Mouse (Mus musculus) forebrain, embryonic 10.5 days (tissue): ENCODE data around the gene Metrn. TPM values are rescaled to one million over a fixed set of nuclear protein-coding genes. Genes with fewer than 3 reads are reported as not detected.

Source experiments
- DNase-seq: peaks from one replicate; pipeline ENCODE4 v3.0.0-alpha.2; 2017; ENCODE audit warnings: low spot score; ENCODE audit errors: extremely low spot score
- H3K27ac ChIP-seq: fragments of 300-500 bp; sonication (generic); 2 replicates; pipeline ENCODE4 v1.5.1; 2016; ENCODE audit warnings: mild to moderate bottlenecking
- H3K27me3 ChIP-seq: fragments of 300-500 bp; sonication (generic); 2 replicates; pipeline ENCODE4 v1.6.1; 2016; ENCODE audit warnings: mild to moderate bottlenecking; ENCODE audit not compliant: poor library complexity, severe bottlenecking
- H3K36me3 ChIP-seq: fragments of 300-500 bp; sonication (generic); replicated peaks from 2 replicates; pipeline ENCODE4 v1.6.1; 2016; ENCODE audit warnings: mild to moderate bottlenecking, moderate library complexity
- H3K4me1 ChIP-seq: fragments of 300-500 bp; sonication (generic); 2 replicates; pipeline ENCODE4 v1.6.1; 2016
- H3K4me3 ChIP-seq: fragments of 300-500 bp; sonication (generic); 2 replicates; pipeline ENCODE4 v1.5.1; 2016; ENCODE audit warnings: mild to moderate bottlenecking, moderate library complexity
- H3K9me3 ChIP-seq: fragments of 300-500 bp; sonication (generic); 2 replicates; pipeline ENCODE4 v1.6.1; 2016; ENCODE audit warnings: mild to moderate bottlenecking, moderate library complexity
- WGBS: fragments of 180-500 bp; shearing (Covaris S2); methylation state at CpG from one replicate; pipeline ENCODE4 v1.1.7; 2016; 5-methylcytosine and 5-hydroxymethylcytosine counted together
- polyA plus RNA-seq: library from polyadenylated mRNA; unstranded; fragments of >200 nt; fragmentation: Nextera tagmentation; extraction: Ambion mirVana; gene quantifications from 2 replicates; pipeline ENCODE4 v1.2.1, GENCODE M21; 2016

The Metrn gene
- polyA plus RNA-seq, 1 experiment from 2014 or later: 204 TPM

DNA sequence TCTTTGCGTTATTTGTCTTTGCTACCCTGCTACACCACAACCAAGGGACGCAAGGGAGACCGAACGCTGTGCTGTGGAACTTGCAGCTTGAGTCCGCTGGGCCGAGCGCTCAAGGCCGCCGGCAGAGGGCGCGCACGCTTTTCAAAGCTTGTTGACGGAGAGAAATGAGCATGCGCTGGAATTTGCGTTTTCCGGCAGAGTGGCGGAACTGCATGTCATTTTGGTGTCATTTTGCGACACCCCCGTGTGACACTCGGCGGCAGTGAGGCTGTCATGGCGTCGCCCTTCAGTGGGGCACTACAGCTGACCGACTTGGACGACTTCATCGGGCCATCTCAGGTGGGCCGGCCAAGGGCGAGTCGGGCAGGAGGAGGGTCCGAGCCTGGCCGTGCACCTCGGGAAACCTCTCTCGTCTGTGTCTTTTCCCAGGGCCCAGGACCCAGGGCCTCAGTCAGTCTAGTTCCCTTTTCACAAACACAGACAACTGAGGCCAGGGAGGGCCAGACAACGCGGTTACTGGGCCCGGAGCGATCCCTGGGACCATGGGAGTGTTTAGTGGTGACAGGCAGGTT, 23.3 kb downstream of the Metrn start, which contains the start of gene Narfl:
TSS of gene Narfl (plus strand) at position 228 of the 572 bp plus-strand sequence.
- Histone ChIP-seq H3K27me3 (peaks cover 13% of the 10 kb centered on the region), H3K27ac (peak within 1 kb of the TSS; percentile 75), H3K4me1 (peaks cover 19% of the 10 kb centered on the region), H3K4me3 (peak within 1 kb of the TSS; percentile 64), H3K36me3 (peaks cover 20% of the 10 kb centered on the region), H3K9me3 (no peaks in the 10 kb centered on the region)
- under 1% methylated on average over 37 of the region's 37 CpGs for WGBS
- DNase-seq: peak; percentile 98

DNA sequence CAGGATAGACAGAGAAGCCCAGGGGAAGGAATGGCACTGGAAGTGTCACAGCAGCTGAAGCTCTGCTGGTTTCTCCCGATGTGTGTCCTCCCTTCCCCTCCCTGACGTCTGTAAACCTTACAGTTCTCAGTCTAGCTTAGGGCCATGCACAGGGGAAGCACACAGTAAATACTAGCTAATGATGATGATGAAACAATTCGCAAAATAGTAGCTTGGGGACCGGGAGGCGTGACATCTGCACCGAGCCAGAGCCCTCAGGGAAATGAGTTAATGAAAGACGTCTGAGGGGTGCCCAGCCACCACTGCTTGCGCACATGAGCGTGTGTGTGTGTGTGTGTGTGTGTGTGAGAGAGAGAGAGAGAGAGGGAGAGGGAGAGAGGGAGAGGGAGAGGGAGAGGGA, 27.6 kb downstream of the Metrn start:
- 60% methylated on average over 9 of the region's 9 CpGs for WGBS
- no peak overlapping the region for H3K27ac ChIP-seq
- peaks cover 14% of the 10 kb centered on the region for H3K4me1 ChIP-seq

DNA sequence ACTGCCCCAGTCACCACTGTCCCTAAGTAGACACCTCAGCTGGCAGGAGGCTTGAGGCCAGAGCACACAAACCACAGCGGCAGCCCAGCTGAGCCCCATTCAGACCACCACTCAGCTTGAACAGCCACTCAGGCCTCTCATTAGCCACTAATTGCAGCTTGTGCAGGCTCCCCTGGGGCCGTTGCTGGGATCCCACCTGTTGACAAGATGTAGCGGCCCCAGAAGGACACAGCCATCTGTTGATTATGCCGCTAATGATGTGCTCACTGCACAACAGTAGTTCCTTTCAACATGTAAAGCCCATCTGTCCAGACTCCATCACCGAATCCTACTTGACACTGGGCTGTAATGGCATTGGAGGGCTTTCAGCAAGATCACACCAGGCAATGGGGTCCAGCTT, 31.1 kb downstream of the Metrn start:
- Histone ChIP-seq H3K27me3 (peaks cover 36% of the 10 kb centered on the region), H3K36me3 (no peaks in the 10 kb centered on the region), H3K4me1 (peaks cover 16% of the 10 kb centered on the region), H3K4me3 (no peak overlapping the region), H3K9me3 (no peaks in the 10 kb centered on the region), H3K27ac (no peak overlapping the region)
- DNase-seq: peak; percentile 46
- WGBS: 53% methylated on average over 5 of the region's 5 CpGs

More for the DNA sequence above, 27.6 kb downstream of the Metrn start:
- no peaks in the 10 kb centered on the region for H3K9me3 ChIP-seq
- H3K36me3 ChIP-seq: no peaks in the 10 kb centered on the region
- H3K27me3 ChIP-seq: peaks cover 36% of the 10 kb centered on the region
- DNase-seq: no peak
- no peak overlapping the region for H3K4me3 ChIP-seq

DNA sequence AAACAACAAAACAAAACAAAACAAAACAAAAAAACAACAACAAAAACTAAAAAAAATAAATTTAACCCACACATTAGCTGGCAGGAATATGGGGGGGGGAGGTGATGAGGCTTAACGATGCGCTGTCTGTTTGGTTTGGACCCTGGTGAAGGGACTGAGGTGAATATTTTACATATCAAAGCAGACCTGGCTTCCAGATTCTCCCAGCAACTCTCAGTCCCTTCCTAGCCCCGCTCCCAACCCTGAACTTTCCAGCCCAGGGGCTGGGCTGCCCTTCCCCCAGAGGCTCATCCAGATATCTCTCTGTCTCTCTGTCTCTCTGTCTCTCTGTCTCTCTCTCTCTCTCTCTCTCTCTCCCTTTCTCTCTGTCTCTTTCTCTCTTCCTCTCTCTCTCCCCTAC, 34.3 kb downstream of the Metrn start:
- H3K4me1 ChIP-seq: peaks cover 16% of the 10 kb centered on the region
- no peak for DNase-seq
- no peak overlapping the region for H3K4me3 ChIP-seq
- H3K36me3 ChIP-seq: no peaks in the 10 kb centered on the region
- WGBS: 53% methylated on average over 3 of the region's 3 CpGs
- H3K27me3 ChIP-seq: peaks cover 15% of the 10 kb centered on the region; the same call in 1 of the 2 replicates
- H3K27ac ChIP-seq: no peak overlapping the region
- no peaks in the 10 kb centered on the region for H3K9me3 ChIP-seq

DNA sequence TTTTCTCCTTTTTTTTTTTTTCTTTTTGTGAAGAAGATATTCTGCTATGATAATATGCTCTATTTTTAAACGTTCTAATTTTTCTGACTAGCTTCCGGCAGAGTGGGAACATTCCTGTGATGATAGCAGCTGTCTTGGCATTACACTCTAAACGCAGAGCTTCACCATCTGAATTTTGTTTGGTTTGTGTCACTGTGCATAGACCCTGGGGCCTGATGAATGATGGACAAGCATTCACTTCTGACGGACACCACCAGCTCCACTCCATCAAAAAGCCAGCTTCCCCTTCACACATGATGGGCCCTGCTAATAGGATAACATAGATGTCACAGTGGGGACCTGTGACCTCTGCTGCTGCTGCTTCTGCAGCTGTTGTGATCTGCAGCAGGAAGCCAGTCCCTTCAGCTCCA, 35.4 kb downstream of the Metrn start:
- no peak for DNase-seq
- H3K9me3 ChIP-seq: no peaks in the 10 kb centered on the region

DNA sequence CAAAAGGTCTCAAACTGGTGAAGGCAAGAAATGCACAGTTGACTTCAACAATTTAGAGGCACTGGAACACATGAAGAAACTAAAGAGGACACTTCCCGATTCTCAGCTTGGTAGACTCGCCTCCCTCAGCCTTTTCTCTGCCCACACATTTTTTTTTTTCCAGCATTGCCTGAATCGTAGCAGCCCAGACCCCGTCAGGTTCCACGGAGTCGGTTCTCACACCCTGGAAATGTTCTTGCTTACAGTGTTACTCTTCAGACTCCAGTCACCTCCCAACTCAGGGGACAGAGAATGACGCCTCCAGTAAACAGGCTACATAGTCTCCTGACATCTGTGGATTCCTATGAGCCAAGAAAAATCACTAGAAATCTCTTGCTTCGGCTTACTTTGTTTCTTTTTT, 36.8 kb downstream of the Metrn start:
- no peak overlapping the region for H3K27ac ChIP-seq
- 0 out of 2 replicates have a peak, but pooled peaks cover 3% of the 10 kb centered on the region for H3K27me3 ChIP-seq
- H3K36me3 ChIP-seq: no peaks in the 10 kb centered on the region
- H3K4me1 ChIP-seq: peaks cover 21% of the 10 kb centered on the region; the same call in 1 of the 2 replicates
- no peaks in the 10 kb centered on the region for H3K9me3 ChIP-seq
- WGBS: 82% methylated on average over 8 of the region's 8 CpGs
- H3K4me3 ChIP-seq: no peak overlapping the region
- DNase-seq: no peak

More for the DNA sequence above, 35.4 kb downstream of the Metrn start:
- Histone ChIP-seq H3K27ac (no peak overlapping the region), H3K4me1 (peaks cover 16% of the 10 kb centered on the region), H3K27me3 (peaks cover 5% of the 10 kb centered on the region; the same call in 1 of the 2 replicates), H3K4me3 (no peak overlapping the region), H3K36me3 (no peaks in the 10 kb centered on the region)
- 64% methylated on average over 4 of the region's 4 CpGs for WGBS

DNA sequence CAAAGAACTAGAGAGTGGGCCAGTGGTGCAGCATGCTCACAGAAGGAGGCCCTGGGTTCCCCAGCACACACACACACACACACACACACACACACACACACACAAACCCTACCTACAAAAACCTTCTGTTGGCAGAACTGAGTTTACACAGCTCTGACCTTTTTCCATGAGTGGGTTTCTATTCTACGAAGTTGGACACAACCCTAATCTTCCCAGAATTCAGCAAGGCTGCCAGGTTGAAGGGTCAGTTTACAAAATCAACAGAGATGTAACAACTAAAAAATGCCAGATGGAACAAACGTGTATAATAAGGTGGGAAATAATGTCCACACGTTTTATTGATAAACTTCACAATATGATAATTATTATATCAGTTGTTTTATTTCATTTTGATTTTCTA, 39.2 kb downstream of the Metrn start:
- Histone ChIP-seq H3K27ac (no peak overlapping the region), H3K4me1 (peaks cover 26% of the 10 kb centered on the region; the same call in 1 of the 2 replicates), H3K9me3 (no peaks in the 10 kb centered on the region), H3K27me3 (0 out of 2 replicates have a peak, but pooled peaks cover 7% of the 10 kb centered on the region), H3K4me3 (no peak overlapping the region), H3K36me3 (no peaks in the 10 kb centered on the region)
- WGBS: 77% methylated on average over 3 of the region's 3 CpGs
- no peak for DNase-seq

DNA sequence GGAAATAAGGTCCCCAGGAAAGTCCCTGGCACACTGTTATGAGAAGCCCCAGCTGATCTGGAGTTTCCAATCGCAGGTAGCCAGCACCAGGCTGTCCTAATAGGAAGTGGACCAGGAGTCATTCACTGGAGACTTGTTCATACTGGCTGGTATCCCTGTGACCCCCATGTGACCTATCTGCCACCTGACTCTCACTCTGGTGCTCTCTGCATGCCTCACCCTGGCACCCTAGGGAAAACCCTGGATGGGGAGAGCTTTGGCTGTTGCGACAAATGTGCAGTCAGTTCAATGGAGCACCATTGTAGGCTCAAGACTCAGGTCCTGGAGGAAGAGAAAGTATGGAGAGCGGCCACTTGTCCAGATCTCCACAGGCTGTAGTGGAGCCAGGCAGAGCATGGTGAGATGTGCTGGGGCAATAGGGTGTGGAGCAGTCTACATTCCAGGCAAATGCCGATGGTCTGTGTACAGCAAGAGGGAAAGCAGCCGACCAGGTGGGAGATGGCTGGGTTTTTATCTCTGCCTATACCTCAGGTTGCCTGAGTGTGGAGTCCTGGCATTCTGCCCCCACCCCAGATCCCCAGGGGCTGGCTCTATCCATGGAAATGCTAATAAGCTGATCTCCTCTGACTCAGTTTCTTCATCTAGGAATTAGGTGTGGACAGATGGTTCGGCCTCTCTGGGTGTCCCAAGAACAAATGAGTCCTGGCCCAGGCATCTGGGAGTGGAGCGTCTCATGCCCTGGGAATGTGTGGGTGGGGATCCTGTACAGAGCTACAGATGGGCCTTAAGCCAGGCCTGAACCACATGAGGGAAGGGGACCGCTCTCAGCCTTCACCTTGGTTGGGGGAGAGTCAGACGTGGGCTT, 40.3 kb downstream of the Metrn start:
- WGBS: 88% methylated on average over 9 of the region's 9 CpGs

DNA sequence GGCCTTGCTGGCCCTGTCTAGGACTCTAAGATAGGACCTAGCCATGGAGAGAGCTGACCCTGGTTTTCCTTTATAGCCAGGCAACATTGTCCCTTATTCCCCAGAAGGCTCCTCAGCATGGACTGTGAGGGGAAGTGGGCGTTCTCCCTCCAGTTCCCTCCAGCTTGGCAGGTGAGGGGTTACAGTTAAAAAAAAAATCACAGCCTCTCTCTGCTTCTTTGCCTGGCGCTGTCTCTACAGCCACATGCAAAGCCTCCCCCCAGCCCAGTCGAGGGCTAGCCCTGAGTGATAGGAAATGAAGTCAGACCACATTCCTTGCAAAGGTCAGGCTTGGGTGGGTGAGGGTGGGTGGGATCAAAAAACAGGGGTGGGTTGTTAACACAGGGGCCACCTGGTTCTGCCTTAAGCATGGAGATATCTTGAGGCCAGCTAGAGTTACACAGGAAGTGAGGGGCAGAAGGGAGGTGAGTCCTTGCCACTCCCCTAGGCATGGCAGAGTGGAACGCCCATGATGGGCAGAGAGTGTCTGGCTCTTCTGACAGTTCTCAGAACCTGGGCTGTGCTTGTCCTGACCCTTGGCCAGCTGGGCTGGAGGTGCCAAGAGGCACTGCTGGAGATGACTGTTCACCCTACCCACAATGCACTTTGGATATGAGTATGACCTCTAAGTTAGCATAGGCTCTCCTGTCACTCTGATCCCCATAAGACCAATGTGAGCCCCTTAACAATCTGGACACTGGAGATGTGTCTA, 41.1 kb downstream of the Metrn start:
- Histone ChIP-seq H3K9me3 (no peaks in the 10 kb centered on the region), H3K4me3 (no peak overlapping the region), H3K36me3 (no peaks in the 10 kb centered on the region), H3K27ac (0 out of 2 replicates have a peak overlapping the region, but pooled peaks have one; percentile 8), H3K27me3 (0 out of 2 replicates have a peak, but pooled peaks cover 7% of the 10 kb centered on the region), H3K4me1 (peaks cover 20% of the 10 kb centered on the region; the same call in 1 of the 2 replicates)
- 66% methylated on average over 4 of the region's 4 CpGs for WGBS
- DNase-seq: no peak

More for the DNA sequence above, 40.3 kb downstream of the Metrn start:
- Histone ChIP-seq H3K36me3 (no peaks in the 10 kb centered on the region), H3K9me3 (no peaks in the 10 kb centered on the region), H3K27ac (no peak overlapping the region), H3K27me3 (0 out of 2 replicates have a peak, but pooled peaks cover 7% of the 10 kb centered on the region), H3K4me3 (no peak overlapping the region), H3K4me1 (peaks cover 20% of the 10 kb centered on the region; the same call in 1 of the 2 replicates)
- DNase-seq: no peak

DNA sequence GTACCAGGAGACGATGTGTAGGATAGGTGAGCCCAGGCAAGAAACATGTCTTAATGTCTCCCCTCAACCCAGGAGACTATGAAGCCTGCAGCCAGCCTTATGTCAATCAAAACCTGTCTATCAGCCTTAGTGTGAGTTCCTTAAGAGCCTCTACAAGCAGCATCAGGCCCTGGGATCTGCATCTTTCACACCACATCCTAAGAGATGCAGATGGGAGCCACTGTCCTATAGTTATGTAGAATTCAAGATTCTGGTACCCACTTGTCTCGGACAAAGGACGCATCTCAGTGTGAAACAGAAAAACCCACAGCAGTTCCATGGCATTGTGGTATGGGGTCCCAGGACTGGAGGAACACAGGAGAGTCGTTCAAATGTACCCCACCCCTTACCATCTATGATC, 41.9 kb downstream of the Metrn start:
- 0 out of 2 replicates have a peak, but pooled peaks cover 7% of the 10 kb centered on the region for H3K27me3 ChIP-seq
- no peak for DNase-seq
- H3K9me3 ChIP-seq: no peaks in the 10 kb centered on the region
- no peak overlapping the region for H3K4me3 ChIP-seq
- 84% methylated on average over 4 of the region's 4 CpGs for WGBS
- 0 out of 2 replicates have a peak overlapping the region, but pooled peaks have one; percentile 35 for H3K27ac ChIP-seq
- H3K4me1 ChIP-seq: peaks cover 20% of the 10 kb centered on the region; the same call in 1 of the 2 replicates
- no peaks in the 10 kb centered on the region for H3K36me3 ChIP-seq

DNA sequence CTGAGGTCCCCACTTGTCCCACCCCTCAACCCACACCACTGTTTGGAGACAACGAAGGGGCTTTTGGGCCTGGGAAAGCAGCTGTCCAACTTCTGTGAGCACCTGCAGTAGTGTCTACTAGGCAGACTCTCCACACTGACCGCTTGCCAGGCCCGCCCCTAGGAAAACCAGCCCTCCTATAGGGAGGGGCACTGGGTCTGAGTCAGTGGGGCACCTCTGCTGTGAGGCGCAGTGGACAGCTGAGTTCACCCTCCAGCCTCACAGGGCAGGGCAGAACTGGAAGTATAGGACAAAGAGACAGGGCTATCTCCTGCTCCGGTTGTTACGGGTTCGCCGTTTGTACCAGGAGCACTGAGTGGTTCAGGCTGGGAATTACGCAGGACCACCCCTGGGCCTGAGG, 42.7 kb downstream of the Metrn start, which contains the start of gene Msln:
TSS of gene Msln (minus strand) at position 138 of the 400 bp plus-strand sequence.
- 85% methylated on average over 9 of the region's 9 CpGs for WGBS
- DNase-seq: no peak
- H3K27ac ChIP-seq: 0 out of 2 replicates have a peak within 1 kb of the TSS, but pooled peaks have one; percentile 35
- no peak within 1 kb of the TSS for H3K4me3 ChIP-seq
- no peaks in the 10 kb centered on the region for H3K9me3 ChIP-seq
- H3K4me1 ChIP-seq: peaks cover 20% of the 10 kb centered on the region; the same call in 1 of the 2 replicates
- no peaks in the 10 kb centered on the region for H3K36me3 ChIP-seq
- H3K27me3 ChIP-seq: 0 out of 2 replicates have a peak, but pooled peaks cover 5% of the 10 kb centered on the region

DNA sequence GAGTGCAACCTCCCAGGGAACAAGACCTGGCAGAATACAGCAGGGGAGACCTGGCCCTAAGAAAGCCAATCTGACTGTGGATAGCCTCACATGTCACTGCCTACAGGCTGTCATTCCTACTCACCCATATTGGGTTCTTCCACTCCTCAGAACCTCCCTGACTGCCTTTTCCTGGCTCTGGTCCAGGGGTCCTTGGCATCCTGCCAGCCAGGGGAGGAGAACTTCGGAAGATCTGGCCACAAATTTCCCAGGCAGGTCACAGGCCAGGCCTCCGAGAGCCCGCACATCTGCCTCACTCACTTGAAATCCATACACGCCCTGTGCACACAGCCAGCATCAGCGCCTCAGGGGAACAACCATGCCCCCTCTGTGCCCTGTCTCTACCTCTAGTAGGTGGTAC, 45.5 kb downstream of the Metrn start:
- Histone ChIP-seq H3K36me3 (no peaks in the 10 kb centered on the region), H3K9me3 (no peaks in the 10 kb centered on the region), H3K4me3 (no peak overlapping the region), H3K4me1 (peaks cover 17% of the 10 kb centered on the region; the same call in 1 of the 2 replicates), H3K27ac (no peak overlapping the region), H3K27me3 (0 out of 2 replicates have a peak, but pooled peaks cover 4% of the 10 kb centered on the region)
- WGBS: 85% methylated on average over 5 of the region's 5 CpGs
- no peak for DNase-seq
